ENCODE assay signal across 23 mouse cellular contexts in genomic region chr9:22638502-22638901, GRCm38 (mm10).
DNase-seq lines count a peak whose midpoint lies in the region; ATAC-seq lines count a peak whose summit lies in the region.
"Had no signal": no experiment of that assay in that cellular context is flagged by ENCODE, and none has a peak within 500 bp of the region (broad histone marks: within the 10 kb centered on the region; RNA-seq: fewer than 3 reads in every experiment).

No protein-coding gene starts in this region.

- ATAC-seq in granulocyte monocyte progenitor cell, adult 5-6 weeks (replicated peaks; ENCODE audit: poor library complexity, severe bottlenecking), result peak; percentile 42
- peak; percentile 37; the same call in 1 of the 2 replicates for ATAC-seq in megakaryocyte progenitor cell, adult 5-6 weeks (replicated peaks; ENCODE audit: poor library complexity)
- ATAC-seq: activated CD4-positive, CD25-positive, alpha-beta regulatory T cell, adult 4 months; forebrain, embryonic 13.5 days; forebrain, embryonic 16.5 days; hindbrain, embryonic 16.5 days had no signal

- DNase-seq in A20 (ENCODE audit: low read depth, low spot score), result peak; percentile 62
- peak; percentile 33 to 52 for DNase-seq in B cell, adult 2 months
- no peak for DNase-seq in cerebellum, postnatal 14 days
- no peak for DNase-seq in right cerebral cortex, postnatal 10 days (ENCODE audit: low spot score in 2 of 2)
- no peak for DNase-seq in embryo, embryonic 9.5 days (ENCODE audit: extremely low spot score)
- DNase-seq in cerebellum, adult 9-10 months, result no peak
- DNase-seq: adrenal gland, adult 8-10 months; adrenal gland, postnatal 25 days; cerebellum, adult 11-12 months; cerebellum, adult 8-10 months; cerebellum, postnatal 36 days; embryo, embryonic 11 days; gastrocnemius, postnatal 10 days; gastrocnemius, postnatal 36 days; heart, adult 11 months; heart, postnatal 10 days; heart, postnatal 36 days had no signal

Comparison
In these comparisons a context has a peak if more than half of its experiments do, and no peak if none do; other contexts are left out.
1. DNase-seq: peak in A20 (single experiment) and B cell, adult 2 months (2 of 2); none in cerebellum, postnatal 14 days (0 of 2), right cerebral cortex, postnatal 10 days (0 of 2), embryo, embryonic 9.5 days (single experiment) and cerebellum, adult 9-10 months (single experiment).